Mouse (Mus musculus) urinary bladder, postnatal 4 days (tissue): ENCODE measurements at regions not wholly inside any gene's neighbourhood (a gene's known extent, or its start where the extent isn't known, plus 50 kb on each side); places are given as distances from the start of the nearest gene placed in this dataset.

Experiments used
- DNase-seq, 2 experiments: peaks; one replicate each; pipeline ENCODE4 v3.0.0; 2021 to 2022; ENCODE audit warnings: low spot score in 2 of 2

- no peak for DNase-seq
These were observed 124.9 kb upstream of the Dynlrb2 start for GRCm38 (mm10) chr8:116379851-116380250.

- DNase-seq, result no peak
These were observed 129.0 kb upstream of the Dynlrb2 start for GRCm38 (mm10) chr8:116375758-116376157.

GRCm38 (mm10) chr8:116373063-116373462 lies 131.7 kb upstream of the Dynlrb2 start:
- no peak for DNase-seq

- DNase-seq, result peak; percentile 36 to 64
These were observed 132.2 kb upstream of the Dynlrb2 start for GRCm38 (mm10) chr8:116372574-116372973.

- no peak for DNase-seq
These were observed 132.7 kb upstream of the Dynlrb2 start for GRCm38 (mm10) chr8:116372056-116372455.

GRCm38 (mm10) chr8:116367491-116367890 lies 137.3 kb upstream of the Dynlrb2 start:
- no peak for DNase-seq

- DNase-seq, result no peak
These were observed 138.1 kb upstream of the Dynlrb2 start for GRCm38 (mm10) chr8:116366706-116367105.

GRCm38 (mm10) chr8:116364751-116365150 lies 140.0 kb upstream of the Dynlrb2 start:
- no peak for DNase-seq

GRCm38 (mm10) chr8:116364172-116364571 lies 140.6 kb upstream of the Dynlrb2 start:
- DNase-seq, result no peak

- DNase-seq, result no peak
These were observed 142.4 kb upstream of the Dynlrb2 start for GRCm38 (mm10) chr8:116362351-116362750.

- DNase-seq, result no peak
These were observed 145.0 kb upstream of the Dynlrb2 start for GRCm38 (mm10) chr8:116359761-116360160.

- no peak for DNase-seq
These were observed 150.0 kb upstream of the Dynlrb2 start for GRCm38 (mm10) chr8:116354756-116355155.

- no peak for DNase-seq
These were observed 150.9 kb upstream of the Dynlrb2 start for GRCm38 (mm10) chr8:116353911-116354310.

GRCm38 (mm10) chr8:116352635-116353034 lies 152.1 kb upstream of the Dynlrb2 start:
- DNase-seq, result no peak

GRCm38 (mm10) chr8:116348971-116349370 lies 155.8 kb upstream of the Dynlrb2 start:
- no peak for DNase-seq

- DNase-seq, result no peak
These were observed 157.8 kb upstream of the Dynlrb2 start for GRCm38 (mm10) chr8:116346990-116347389.

- no peak for DNase-seq
These were observed 160.1 kb upstream of the Dynlrb2 start for GRCm38 (mm10) chr8:116344590-116345222.

GRCm38 (mm10) chr8:116343534-116343933 lies 161.2 kb upstream of the Dynlrb2 start:
- DNase-seq, result no peak

- DNase-seq, result no peak
These were observed 170.0 kb upstream of the Dynlrb2 start for GRCm38 (mm10) chr8:116334772-116335171.

GRCm38 (mm10) chr8:116334101-116334500 lies 170.7 kb upstream of the Dynlrb2 start:
- DNase-seq, result no peak

GRCm38 (mm10) chr8:116320014-116320680 lies 184.6 kb upstream of the Dynlrb2 start:
- DNase-seq, result no peak

GRCm38 (mm10) chr8:116315410-116315809 lies 189.4 kb upstream of the Dynlrb2 start:
- DNase-seq, result no peak

GRCm38 (mm10) chr8:116314429-116315092 lies 190.2 kb upstream of the Dynlrb2 start:
- no peak for DNase-seq
